In the genomic region with DNA sequence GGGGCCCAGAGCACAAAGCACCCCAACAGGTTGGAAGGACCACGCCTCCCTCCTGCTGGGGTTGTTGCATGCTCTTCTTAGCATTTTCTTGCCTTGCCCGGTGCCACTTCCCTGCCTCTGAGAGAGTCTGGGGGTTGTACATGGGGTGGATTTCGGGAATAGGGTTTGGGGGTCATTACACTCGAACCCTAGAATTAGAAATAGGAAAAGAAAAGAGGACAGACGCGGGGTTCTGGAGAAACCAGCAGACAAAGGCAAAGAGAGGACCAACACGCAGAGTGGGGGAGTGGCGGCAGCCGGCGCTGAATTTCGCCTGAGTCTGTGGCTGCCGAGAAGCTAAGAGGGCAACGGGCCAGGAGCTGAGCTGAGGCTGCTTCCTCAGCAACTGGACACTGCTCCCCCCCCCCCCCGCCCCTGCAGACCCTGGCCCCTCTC, we compare ENCODE assay signal across 8 mouse cellular contexts. TPM values are rescaled to one million over a fixed set of nuclear protein-coding genes. Genes with fewer than 3 reads are reported as not detected.
DNase-seq lines count a peak whose midpoint lies in the region; ATAC-seq and TF ChIP-seq lines count a peak whose summit lies in the region.

No protein-coding gene starts in this region.

- H3K27ac ChIP-seq in heart, adult 2 months: no peak overlapping the region
- H3K27ac ChIP-seq in forebrain, embryonic 12.5 days: peak overlapping the region; percentile 86
- H3K27ac ChIP-seq in neural tube, embryonic 12.5 days: peak overlapping the region; percentile 39; the same call in 1 of the 2 replicates

- H3K79me2 ChIP-seq in heart, adult 2 months (replicated peaks; ENCODE audit: control insufficient read depth, insufficient read depth, low read length): no peaks in the 10 kb centered on the region

- TF ChIP-seq EP300 in heart, adult 2 months (IDR thresholded peaks at IDR 0.05; ENCODE audit: insufficient read depth, low read depth, low read length): no peak

- TF ChIP-seq CTCF in heart, adult 2 months (IDR thresholded peaks at IDR 0.05): no peak
- no peak for TF ChIP-seq CTCF in E14TG2a.4 (conservative IDR thresholded peaks at IDR 0.05; ENCODE audit: low read length)

- no peak for TF ChIP-seq POLR2A in heart, adult 2 months (IDR thresholded peaks at IDR 0.05; ENCODE audit: insufficient read depth, low read depth, low read length)

- intact Hi-C loops in heart, adult 2 months (cut with DNase I): no loop called here

- no peaks in the 10 kb centered on the region for H3K9me3 ChIP-seq in E14TG2a.4 (ENCODE audit: low read length)
- H3K9me3 ChIP-seq in forebrain, embryonic 12.5 days: no peaks in the 10 kb centered on the region
- H3K9me3 ChIP-seq in neural tube, embryonic 12.5 days: no peaks in the 10 kb centered on the region

- DNase-seq in heart, adult 2 months: no peak
- no peak for DNase-seq in heart, adult 18-20 months
- DNase-seq in kidney, postnatal 36 days: peak; percentile 49 to 72
- no peak for DNase-seq in adrenal gland, postnatal 4 days (ENCODE audit: low spot score in 2 of 2)
- no peak for DNase-seq in ovary, postnatal 14 days (ENCODE audit: low spot score)

- no peaks in the 10 kb centered on the region; the same call in 1 of the 2 replicates for H3K27me3 ChIP-seq in heart, adult 2 months (ENCODE audit: control insufficient read depth, insufficient read depth, low read length)
- H3K27me3 ChIP-seq in E14TG2a.4 (ENCODE audit: insufficient read depth, low read length): peaks cover 90% of the 10 kb centered on the region
- H3K27me3 ChIP-seq in forebrain, embryonic 12.5 days: peaks cover 36% of the 10 kb centered on the region
- H3K27me3 ChIP-seq in neural tube, embryonic 12.5 days (replicated peaks): peaks cover 21% of the 10 kb centered on the region

- H3K4me2 ChIP-seq in forebrain, embryonic 12.5 days: peak overlapping the region; percentile 87
- H3K4me2 ChIP-seq in neural tube, embryonic 12.5 days (replicated peaks): peak overlapping the region; percentile 75

- WGBS in heart, adult 2 months: 4% methylated on average over 14 of the region's 14 CpGs
- WGBS in forebrain, embryonic 12.5 days: under 1% methylated on average over 12 of the region's 14 CpGs
- 2% methylated on average over 13 of the region's 14 CpGs for WGBS in neural tube, embryonic 12.5 days

- no peaks in the 10 kb centered on the region for H3K36me3 ChIP-seq in heart, adult 2 months (ENCODE audit: control insufficient read depth, insufficient read depth, low read length)
- no peaks in the 10 kb centered on the region for H3K36me3 ChIP-seq in E14TG2a.4 (ENCODE audit: insufficient read depth, low read length)
- no peaks in the 10 kb centered on the region for H3K36me3 ChIP-seq in forebrain, embryonic 12.5 days (replicated peaks)
- no peaks in the 10 kb centered on the region for H3K36me3 ChIP-seq in neural tube, embryonic 12.5 days

- no peak; the same call in 1 of the 2 replicates for ATAC-seq in forebrain, embryonic 12.5 days (ENCODE audit: low FRiP score)
- ATAC-seq in neural tube, embryonic 12.5 days (ENCODE audit: low FRiP score, low read depth): peak; percentile 8

- H3K9ac ChIP-seq in heart, adult 2 months (ENCODE audit: low read depth, low read length): peak overlapping the region; percentile 31
- peak overlapping the region; percentile 72 for H3K9ac ChIP-seq in forebrain, embryonic 12.5 days
- peak overlapping the region; percentile 62 for H3K9ac ChIP-seq in neural tube, embryonic 12.5 days

- peaks cover 13% of the 10 kb centered on the region for H3K4me1 ChIP-seq in heart, adult 2 months (ENCODE audit: control insufficient read depth, insufficient read depth, low read length)
- H3K4me1 ChIP-seq in E14TG2a.4 (replicated peaks; ENCODE audit: low read depth, low read length): peaks cover 70% of the 10 kb centered on the region
- H3K4me1 ChIP-seq in forebrain, embryonic 12.5 days: peaks cover 59% of the 10 kb centered on the region
- peaks cover 58% of the 10 kb centered on the region for H3K4me1 ChIP-seq in neural tube, embryonic 12.5 days

- H3K4me3 ChIP-seq in heart, adult 2 months: peak overlapping the region; percentile 50; the same call in 1 of the 2 replicates
- H3K4me3 ChIP-seq in E14TG2a.4 (replicated peaks; ENCODE audit: low read length): peak overlapping the region; percentile 80
- peak overlapping the region; percentile 59 for H3K4me3 ChIP-seq in forebrain, embryonic 12.5 days (replicated peaks)
- peak overlapping the region; percentile 42 for H3K4me3 ChIP-seq in neural tube, embryonic 12.5 days

RNA-seq across cellular contexts. Expression of gene Tns1, which starts 25.2 kb away (rescaled TPM):
- total RNA-seq in heart, adult 2 months (2021): 100 to 1,000 TPM; 629 to 748 TPM
- polyA plus RNA-seq in heart, adult 2 months (2012; rRNA removed): 329 and 365 TPM in 2 replicates
- 100 to 1,000 TPM; 636 to 666 TPM for total RNA-seq in heart, adult 18-20 months (2021)
- polyA plus RNA-seq in forebrain, embryonic 12.5 days (2016; fragmentation: Nextera tagmentation; extraction: Ambion mirVana): 13.0 and 15.9 TPM in 2 replicates
- 13.8 and 16.5 TPM in 2 replicates for polyA plus RNA-seq in neural tube, embryonic 12.5 days (2016; fragmentation: Nextera tagmentation; extraction: Ambion mirVana)
- total RNA-seq in adrenal gland, postnatal 4 days (2021): 100 to 1,000 TPM; 252 to 275 TPM

RNA-seq across cellular contexts. Expression of gene Rufy4, which starts 26.3 kb away (rescaled TPM):
- total RNA-seq in heart, adult 2 months (2021): 1 to 10 TPM; 1.1 to 1.2 TPM
- polyA plus RNA-seq in heart, adult 2 months (2012; rRNA removed): 0.59 and 1.0 TPM in 2 replicates
- under 1 TPM; 0.84 to 0.95 TPM for total RNA-seq in heart, adult 18-20 months (2021)
- 0.24 and 0.33 TPM in 2 replicates for polyA plus RNA-seq in forebrain, embryonic 12.5 days (2016; fragmentation: Nextera tagmentation; extraction: Ambion mirVana)
- polyA plus RNA-seq in neural tube, embryonic 12.5 days (2016; fragmentation: Nextera tagmentation; extraction: Ambion mirVana): 0.37 and 0.51 TPM in 2 replicates
- total RNA-seq in adrenal gland, postnatal 4 days (2021): 1 to 10 TPM; 3.9 to 4.0 TPM

RNA-seq across cellular contexts. Expression of gene Cxcr2, which starts 54.8 kb away (rescaled TPM):
- under 1 TPM; 0.14 to 0.52 TPM for total RNA-seq in heart, adult 2 months (2021)
- 0.82 and 1.3 TPM in 2 replicates for polyA plus RNA-seq in heart, adult 2 months (2012; rRNA removed)
- total RNA-seq in heart, adult 18-20 months (2021): under 1 TPM in 1 of 2 experiments, not detected in 1; 0.44 TPM
- polyA plus RNA-seq in forebrain, embryonic 12.5 days (2016; fragmentation: Nextera tagmentation; extraction: Ambion mirVana): 0.14 TPM in 1 of 2 replicates, not detected in the other
- 0.08 and 0.32 TPM in 2 replicates for polyA plus RNA-seq in neural tube, embryonic 12.5 days (2016; fragmentation: Nextera tagmentation; extraction: Ambion mirVana)
- total RNA-seq in adrenal gland, postnatal 4 days (2021): under 1 TPM; 0.45 to 0.68 TPM

Comparison
In these comparisons a context has a peak if more than half of its experiments do, and no peak if none do; other contexts are left out.
1. DNase-seq: peak in kidney, postnatal 36 days (2 of 2); none in heart, adult 2 months (0 of 2), heart, adult 18-20 months (0 of 2), adrenal gland, postnatal 4 days (0 of 2) and ovary, postnatal 14 days (single experiment).
2. Peak in every context shown above with its lines, with median percentiles within 50 percentile points of each other: H3K4me3 ChIP-seq and H3K9ac ChIP-seq.